Mouse (Mus musculus) lung, adult 2 months (tissue): ENCODE data around the gene Cbx6.

Experiments used
- CTCF ChIP-seq: fragments of 200-500 bp; IDR thresholded peaks from 2 replicates; pipeline ENCODE4 v1.5.1; 2011; ENCODE audit warnings: mild to moderate bottlenecking, low read length, control low read depth; ENCODE audit not compliant: insufficient read depth
- POLR2A ChIP-seq: fragments of 200-500 bp; IDR thresholded peaks from 2 replicates; pipeline ENCODE4 v1.6.1; 2011; ENCODE audit warnings: low read depth, mild to moderate bottlenecking, control low read depth, low read length, borderline replicate concordance; ENCODE audit errors: extremely low read depth

GRCm38 (mm10) chr15:79823588-79824280 lies 10.8 kb downstream of the Cbx6 start:
- TF ChIP-seq POLR2A (no peak), CTCF (no peak)
